Mouse (Mus musculus) E14TG2a.4 (cell line): ENCODE data around the gene LTO1.
"Not testable (repeated sequence)": the region's sequence is repeated elsewhere in the genome, so short reads cannot be mapped to it uniquely, and the experiment has no call there.

ENCODE experiments used
- CTCF ChIP-seq: conservative IDR thresholded peaks from 2 replicates; pipeline ENCODE4 v1.5.1; 2014; ENCODE audit warnings: low read length
- NANOG ChIP-seq: IDR thresholded peaks from 2 replicates; pipeline ENCODE4 v1.6.1; 2014; ENCODE audit warnings: borderline replicate concordance, low read length, mixed read lengths
- POU5F1 ChIP-seq: IDR thresholded peaks from 2 replicates; pipeline ENCODE4 v1.6.1; 2014; ENCODE audit warnings: low read length, borderline replicate concordance

GRCm38 (mm10) chr7:144890661-144891060 lies 24.2 kb upstream of the LTO1 start:
- TF ChIP-seq CTCF: peak; percentile 31
- not testable (repeated sequence) for TF ChIP-seq NANOG, POU5F1
